Mouse (Mus musculus): Measurements from ENCODE around the gene Kmo.
A peak's percentile ranks its signal among the peaks of the same experiment; 100 is the strongest.

Gene Kmo

DNA sequence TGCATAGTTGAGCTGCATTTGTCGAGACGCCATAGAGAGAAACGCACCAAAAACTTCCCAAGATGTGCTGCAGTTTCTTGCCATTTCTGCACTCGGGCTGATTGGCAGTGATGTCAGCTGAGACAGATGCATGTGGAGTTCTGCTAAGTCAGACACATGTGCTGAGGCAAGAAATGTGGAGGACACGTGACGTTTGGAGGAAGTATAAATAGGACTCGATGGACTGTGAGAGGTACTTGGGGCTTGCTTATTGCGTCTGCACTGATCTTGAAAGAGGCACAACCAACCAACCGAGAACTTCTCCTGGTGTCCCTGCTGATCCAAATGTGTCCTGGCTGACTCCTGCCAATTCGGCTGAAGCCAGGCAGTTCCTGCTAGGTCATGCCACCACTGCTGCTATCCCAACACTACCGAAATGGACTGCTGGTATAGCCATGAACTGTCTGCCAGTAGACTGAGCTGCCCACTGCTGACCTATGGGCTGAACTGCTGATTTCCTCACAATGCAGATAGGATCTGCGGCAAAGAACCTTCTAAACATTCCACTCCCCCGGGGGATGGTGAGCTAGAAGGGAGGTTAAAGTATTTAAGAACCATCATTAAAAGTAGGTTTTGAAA lies at the start of gene Kmo:
Kmo (plus strand) TSS at position 568 of the 618 bp plus-strand sequence.
- no peak for DNase-seq

DNA sequence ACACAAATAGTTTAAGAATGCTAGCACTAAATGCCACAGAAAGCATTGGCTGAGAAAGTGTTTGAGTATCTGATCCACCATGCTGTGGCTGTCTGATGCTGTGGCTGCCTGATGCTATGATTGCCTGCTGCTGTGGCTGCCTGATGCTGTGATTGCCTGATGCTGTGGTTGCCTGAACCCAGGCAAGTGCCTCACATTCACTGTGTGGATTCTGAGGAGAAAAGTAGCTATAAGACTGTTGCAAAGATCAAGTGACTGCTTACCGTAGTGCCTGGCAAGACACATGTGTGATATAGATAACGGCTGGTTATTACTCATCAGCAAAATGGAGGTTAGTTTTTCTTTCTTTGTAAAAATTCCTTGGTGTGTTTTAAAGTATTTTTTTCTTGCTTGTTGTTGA lies 46.1 kb upstream of the Kmo start:
- no peak for DNase-seq

DNA sequence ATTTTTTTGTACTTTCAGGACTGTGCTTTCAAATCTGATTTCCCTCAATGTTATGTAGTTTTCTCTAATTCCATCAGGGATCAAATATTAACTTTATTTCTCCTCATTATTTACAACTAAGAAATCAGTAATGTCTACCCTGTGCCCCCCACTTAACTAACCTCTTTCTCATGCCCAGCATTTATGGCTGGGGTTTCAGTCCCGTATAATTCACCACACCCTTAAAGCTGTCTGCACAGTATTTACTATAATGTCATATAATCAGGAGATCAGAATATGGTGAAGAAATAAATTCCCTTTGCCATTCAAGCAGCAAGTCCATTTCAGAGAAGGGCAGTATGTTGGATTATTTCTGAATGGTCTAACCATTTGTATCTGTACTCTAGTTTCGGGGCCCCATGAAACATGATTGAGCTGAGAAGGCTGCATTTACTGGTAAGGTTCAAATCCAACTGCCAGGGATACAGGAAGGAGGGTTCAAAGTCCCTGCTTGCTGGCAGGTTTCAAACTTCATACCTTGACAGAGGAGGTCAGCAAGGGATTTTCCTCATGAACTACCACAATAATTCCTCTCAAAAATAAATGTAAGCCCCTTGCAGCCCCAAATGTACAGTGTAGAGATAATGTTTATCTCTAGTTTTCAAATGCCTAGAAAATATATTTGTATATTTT lies 41.6 kb upstream of the Kmo start:
- DNase-seq: no peak

DNA sequence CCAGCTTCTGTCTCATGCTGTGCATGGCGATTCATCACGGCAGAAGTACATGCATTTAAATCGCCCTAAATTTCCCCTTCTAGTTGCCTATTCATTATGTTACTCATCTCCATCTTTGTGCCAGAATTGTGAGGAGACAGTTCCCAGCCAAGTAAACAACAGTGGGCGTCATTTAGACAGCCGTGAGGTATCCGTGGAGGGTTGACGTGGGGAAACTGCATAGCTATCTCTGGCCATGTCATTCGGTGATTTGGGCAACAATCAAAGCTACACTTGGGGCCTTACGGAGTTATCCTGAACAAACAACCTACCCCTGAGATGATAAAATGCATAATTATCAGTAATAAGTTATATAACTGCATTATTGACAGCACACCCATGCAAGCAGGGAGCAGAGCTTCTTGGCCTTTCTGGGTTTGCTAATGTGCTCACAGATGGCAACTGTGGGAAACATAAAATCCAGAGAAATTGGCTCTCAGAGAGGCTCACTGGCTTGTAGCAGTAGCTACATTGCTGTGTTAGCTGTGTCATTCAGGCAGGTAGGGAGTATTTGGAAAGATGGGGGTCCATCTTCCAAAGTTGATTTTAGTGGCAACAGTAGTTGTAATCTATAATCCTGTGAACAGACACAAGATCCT lies 40.5 kb upstream of the Kmo start:
- DNase-seq: no peak

DNA sequence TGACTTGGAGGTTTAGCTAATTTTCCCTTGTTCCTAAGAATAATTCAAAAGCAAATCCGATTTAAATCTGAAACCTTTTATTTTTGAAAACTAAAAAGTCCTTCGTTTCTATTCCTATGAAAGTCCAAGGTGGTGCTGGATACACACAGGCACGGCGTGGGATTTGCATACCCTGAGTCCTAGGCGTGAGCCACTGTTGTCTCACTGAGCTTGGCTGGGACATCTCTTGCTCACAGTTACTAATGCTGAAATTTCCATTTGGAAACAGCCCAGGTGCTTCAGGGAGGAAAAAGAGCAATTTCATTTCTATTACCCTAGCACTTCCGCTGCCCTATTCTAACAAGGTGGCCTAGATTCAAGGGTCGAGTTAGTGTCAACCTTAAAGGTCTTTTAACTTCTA lies 39.8 kb upstream of the Kmo start:
- no peak for DNase-seq

DNA sequence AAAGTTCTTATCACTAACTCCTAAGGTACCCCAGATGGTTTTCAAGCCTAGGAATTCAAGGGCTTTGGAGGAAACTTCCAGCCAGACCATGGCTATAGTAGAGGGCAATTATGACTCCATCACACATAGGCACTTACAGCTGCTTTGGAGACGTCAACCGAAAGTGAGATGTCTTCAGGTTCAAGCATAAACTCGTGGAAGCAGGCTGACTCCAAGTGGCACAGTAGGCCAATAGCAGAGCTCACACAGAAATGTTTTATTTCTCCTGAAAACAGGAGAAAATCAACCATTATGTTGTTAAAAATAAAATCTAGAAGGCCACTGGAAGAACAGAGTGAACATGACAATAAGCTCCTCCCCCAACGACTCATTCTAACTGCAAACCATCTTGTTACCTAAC lies 37.4 kb upstream of the Kmo start:
- DNase-seq: no peak

DNA sequence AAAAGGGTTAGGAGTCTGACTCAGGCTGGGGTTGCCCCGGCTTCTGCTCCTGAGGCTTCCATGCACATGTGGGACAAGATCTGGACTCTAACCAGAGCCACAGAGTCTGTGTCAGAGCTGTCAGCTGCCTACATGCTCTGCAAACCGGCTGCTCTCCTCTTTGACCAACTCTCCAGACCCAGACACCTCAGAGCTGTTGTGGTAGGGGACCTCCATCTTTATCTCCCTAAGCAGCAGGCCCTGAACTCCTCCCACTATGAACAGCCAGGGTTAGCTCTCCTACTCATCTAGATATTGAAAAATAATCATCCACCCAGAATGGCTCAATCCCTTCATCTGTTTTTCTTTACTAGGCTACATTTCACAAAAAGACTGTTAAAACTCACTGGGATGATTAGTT lies 34.9 kb upstream of the Kmo start:
- DNase-seq: no peak

DNA sequence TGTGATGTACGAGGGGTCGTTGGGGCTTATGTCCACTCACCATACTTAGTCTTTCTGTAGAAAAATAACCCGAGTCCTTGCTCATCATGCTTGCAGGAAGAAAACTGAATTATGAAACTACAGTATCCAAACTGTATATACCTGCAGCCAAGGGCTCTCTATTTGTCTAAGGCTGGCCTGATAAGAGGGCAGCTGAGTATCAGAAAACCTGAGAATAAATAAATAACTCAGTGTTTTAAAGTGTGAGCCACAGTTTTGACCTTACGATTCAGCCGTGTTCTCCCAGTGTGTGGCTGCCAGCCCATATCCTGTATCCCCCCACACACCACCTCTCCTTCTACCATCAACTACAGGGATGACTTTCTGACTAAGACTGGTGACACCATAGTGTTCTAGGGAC lies 33.5 kb upstream of the Kmo start:
- DNase-seq: no peak

DNA sequence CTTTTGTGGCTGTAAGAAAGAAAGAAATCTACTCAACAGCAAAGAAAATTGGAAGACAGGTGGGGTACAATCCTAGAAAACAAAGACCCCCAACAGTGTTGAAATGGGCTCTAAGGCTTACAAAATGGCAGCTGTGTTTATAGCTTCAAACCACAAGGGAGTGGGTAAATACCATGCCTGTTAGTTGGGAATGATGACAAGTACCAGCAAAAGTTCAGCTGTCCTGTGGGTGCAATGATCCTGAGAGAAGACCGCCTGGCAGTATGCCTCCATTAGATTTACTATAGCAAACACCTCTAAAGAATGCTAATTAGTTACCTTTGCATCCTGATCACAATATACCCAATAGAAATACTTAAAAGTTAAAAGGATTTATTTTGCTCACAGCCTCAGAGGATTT lies 27.3 kb upstream of the Kmo start:
- no peak for DNase-seq

DNA sequence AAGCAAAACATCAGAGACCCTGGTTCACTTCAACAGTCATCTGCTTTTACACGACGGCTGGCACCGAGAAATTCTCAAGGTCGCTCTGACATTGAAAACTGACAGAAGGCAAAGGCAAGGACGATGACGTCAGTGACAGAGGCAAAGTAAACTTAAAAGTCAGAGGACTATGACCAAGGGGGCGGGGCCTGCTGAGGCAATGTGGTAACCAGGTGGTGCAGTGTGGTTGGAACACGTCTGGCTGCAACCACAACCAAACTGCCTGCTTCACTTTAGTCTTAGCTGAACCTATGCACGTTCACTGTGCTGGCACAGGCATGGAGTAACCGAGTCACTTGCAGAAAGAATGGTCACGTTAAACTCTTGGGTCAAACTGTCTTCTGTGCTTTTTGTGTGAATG lies 17.9 kb upstream of the Kmo start:
- peak; percentile 9 for DNase-seq

DNA sequence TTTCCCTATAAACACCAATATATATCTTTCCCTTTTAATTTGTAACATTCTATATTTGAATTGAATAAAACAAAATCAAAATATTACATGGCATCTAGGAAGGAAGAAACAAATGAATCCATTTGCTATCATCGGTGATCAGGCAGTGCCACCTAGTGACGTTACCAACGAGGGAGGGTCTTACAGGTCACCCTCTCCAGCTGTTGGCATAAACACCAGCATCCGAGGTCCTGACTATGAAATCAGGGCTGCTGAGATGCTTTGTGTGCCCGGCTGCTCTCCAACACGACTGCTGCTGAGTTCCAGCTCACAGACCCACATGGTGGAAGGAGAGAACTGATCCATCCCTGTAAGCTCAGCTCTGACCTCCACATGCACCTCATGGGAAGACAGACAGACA lies 16.8 kb upstream of the Kmo start:
- DNase-seq: peak; percentile 20

DNA sequence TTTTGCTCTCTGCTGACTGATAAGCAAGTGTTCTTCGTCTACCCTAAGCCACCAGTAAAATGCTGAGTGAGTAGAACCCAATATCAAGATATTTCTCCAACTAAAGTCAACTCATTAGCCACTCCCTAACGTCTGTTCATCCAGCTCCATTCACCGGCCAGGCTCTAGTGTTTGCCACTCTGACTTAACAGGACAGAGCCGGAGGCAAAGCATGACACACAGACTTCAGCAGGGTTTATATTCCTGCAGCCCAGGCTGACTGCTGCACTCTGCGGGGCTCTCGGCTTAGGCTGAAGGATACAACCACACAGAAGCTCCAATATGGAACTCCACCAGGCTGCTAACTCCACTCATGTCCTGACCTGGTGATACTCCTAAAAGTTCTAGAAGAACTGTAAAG lies 12.9 kb upstream of the Kmo start:
- DNase-seq: no peak

DNA sequence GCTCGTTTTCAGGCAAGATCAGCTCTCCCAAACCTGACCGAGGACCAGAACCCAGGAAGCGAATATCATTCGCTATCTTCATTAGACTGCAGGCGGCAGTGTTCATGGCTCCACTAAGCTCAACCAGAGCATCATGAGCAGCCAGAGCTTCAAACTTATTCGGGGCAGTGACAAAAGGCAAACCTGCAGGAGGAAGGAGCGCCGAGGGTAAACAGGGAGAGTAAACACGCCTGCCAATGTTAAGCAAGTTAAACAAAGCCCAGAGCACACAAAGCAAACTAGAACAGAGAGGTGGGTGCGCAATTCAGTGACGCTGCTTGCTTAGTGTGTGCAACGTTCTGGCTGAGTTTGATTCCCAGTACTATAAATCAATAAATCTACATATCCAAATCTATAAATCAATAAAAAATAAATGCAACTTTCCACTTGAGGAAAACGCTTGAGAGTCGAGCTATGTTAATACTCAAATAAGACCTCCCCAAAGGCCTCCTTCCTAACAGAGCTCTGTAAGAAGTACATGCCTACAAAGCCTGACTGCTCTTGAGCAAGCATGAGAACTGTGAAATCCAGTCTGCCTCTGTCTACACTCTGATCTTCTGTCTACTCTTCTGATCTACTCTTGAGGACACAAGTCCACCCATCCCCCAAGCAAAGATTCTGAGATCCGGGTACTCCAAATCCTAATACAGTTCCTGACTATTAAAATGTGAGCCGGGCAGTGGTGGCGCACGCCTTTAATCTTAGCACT lies 12.2 kb upstream of the Kmo start:
- DNase-seq: no peak

DNA sequence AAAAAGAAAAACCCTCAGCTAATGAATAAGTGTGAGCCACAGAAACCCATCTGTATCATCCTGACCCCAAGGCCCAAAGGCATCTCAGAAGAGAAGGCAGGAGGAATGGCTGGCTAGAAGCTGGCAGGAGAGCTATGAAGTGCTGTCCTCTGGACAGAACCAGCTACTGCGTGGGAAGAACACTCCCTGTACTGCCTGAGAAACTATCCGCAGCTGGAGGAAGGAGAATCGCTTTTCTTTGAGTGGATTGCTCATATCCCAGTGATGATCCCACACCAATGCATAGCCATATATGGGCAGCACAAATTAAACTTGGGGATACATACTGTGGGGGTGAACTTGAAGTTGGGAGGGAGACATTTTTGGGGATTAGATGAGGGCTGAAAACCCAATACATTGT lies 11.5 kb upstream of the Kmo start:
- DNase-seq: no peak

DNA sequence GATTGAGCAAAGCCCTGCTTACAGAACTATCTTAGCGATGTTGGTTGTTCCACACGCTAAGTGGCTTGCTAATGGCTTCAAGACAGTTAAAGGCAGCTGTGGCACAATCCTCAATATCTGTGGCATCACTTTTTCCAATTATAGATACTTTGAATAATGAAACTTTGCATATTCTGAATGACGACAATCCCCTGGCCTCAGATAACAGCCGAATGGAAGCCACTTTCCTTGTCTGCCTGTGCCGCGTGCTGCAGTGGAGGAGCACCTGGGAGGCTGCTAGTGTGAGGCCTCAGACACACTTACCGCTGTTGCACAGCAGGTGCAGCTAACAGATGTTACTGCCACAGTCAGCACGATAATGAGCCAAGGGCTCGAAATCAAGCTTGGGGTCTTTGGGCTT lies 5.2 kb upstream of the Kmo start:
- no peak for DNase-seq

DNA sequence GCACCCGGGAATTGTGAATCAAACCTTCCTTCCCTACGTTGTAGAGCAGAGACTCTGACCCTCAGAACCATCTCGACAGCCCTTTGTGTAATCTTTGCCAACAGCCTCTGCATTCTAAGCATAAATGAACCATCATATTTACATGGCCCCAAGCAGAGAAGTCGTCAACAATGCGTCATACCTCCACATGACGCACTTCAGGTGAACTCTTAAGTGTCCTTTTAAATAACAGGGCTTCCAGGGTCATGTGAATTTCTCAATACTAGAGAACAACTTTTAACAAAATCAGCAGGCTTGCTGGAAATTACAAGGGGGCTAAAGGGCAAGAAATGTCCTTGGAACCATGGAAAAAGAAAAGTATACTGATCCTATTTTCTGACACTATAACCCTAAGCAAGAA lies 3.5 kb downstream of the Kmo start:
- DNase-seq: no peak

DNA sequence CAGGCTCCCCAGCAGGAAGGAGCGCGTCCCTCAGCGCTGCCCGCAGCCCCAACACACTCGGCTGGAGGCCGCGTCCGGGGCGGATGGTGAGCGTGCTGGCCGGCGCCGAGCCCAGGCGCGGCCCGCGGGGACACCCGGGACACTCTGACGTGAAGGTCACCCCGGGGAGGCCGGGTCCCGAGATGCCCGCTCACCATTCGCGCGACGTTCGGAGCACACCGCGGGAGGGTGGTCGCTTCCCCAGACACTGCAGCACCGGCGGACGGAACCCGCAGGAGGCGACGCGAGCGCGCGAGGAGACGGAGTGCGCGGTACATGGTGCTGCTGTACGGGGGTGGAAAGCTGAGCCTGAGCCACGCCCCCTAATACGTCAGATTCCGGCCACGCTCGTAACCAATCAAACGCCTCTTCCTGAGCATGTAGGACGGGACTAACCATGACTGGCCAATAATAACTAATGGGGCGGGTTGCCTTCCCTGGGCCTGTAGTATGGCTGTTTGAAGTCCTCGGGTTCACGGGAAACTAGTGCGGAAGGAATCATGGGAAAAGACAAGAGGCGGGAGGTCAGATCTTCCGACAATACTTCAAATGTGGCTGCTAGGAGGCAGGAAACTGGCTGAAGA lies 5.2 kb downstream of the Kmo start, which contains the start of gene Fh1:
Fh1 (minus strand) TSS at position 379 of the 623 bp plus-strand sequence.
- DNase-seq: peak; percentile 97

DNA sequence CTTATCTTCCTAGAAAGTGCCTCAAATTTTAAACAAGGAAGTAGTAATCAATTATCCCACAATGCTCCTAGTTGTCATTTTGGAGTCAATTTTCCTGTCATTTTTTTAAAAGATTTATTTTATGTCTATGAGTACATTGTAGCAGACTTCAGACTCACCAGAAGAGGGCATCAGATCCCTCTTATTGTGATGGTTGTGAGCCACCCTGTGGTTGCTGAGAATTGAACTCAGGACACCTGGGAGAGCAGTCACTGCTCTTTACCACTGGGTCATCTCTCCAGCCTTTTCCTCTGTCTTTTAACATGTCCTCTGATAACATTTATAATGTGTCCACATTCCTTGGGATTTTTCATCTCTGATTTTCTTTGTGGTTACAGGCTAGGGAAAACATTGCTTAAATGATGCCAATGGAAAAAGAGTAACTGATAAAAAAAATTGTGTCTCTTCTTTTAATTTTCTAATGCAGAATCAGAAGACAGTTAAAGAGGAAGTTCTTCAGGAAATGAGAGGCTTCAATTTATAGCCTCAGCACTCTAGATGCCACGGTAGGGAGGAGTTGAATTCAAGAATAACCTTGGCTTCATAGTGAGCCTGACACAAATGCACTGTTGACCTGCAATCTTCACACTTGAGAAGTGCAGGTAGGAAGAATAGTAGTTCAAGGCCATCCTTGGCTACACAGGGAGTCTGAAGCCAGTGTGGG lies 6.0 kb downstream of the Kmo start:
- peak; percentile 19 for DNase-seq

DNA sequence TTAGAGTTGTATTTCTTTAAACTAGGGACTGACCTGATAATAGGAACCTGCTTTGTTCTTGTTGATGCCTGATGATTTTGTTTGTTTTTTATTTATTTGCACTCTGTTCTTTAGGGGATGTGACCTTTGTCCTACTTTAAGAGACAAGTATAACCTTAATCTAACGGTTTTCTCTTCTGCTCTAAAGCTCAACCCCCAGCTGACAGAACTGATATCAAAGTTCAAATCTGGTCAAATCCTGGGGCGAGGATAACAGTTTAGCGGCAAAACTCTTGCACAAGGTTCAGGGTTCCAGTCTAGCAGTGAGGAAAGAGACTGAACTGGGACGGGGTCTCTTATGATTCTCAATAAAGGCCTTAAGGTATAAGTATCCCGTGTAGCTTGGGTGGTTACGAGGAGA lies 9.1 kb downstream of the Kmo start:
- no peak for DNase-seq

DNA sequence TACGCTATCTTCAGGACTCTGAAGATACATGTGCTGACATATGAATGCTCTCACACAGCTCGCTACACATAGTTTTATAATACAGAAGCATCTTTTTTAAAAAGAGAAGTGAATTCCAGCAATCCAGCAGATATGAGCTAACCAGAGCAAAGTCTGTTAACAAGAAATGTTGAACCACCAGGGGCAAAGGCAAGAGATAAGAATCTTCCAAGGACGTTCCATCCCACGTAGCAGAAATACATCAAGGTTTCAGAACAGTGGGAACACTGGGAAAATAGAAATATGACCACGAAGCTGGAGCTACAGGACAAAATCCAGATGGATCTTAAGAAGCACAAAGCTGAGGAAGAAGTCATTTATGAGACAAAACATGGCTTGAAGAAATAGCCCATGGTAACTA lies 10.2 kb downstream of the Kmo start:
- DNase-seq: no peak

DNA sequence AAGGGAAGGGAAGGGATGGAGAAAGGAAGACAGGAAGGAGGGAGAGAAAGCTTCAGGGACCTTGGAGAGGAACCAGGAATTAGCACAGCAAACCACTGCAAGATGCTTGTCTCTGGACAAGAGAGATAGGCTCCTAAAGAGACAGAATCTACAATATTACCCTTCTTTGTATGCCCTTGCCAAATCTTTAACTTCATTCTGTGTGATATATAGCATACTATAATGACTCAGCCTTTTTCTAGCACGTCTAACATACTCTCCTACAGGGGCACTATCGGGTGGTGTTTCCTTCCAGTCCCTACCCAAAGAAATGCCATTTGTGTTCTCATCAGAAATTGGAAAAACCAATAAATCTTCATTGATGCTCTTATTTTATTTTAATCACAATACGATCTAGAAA lies 10.9 kb downstream of the Kmo start:
- DNase-seq: no peak

DNA sequence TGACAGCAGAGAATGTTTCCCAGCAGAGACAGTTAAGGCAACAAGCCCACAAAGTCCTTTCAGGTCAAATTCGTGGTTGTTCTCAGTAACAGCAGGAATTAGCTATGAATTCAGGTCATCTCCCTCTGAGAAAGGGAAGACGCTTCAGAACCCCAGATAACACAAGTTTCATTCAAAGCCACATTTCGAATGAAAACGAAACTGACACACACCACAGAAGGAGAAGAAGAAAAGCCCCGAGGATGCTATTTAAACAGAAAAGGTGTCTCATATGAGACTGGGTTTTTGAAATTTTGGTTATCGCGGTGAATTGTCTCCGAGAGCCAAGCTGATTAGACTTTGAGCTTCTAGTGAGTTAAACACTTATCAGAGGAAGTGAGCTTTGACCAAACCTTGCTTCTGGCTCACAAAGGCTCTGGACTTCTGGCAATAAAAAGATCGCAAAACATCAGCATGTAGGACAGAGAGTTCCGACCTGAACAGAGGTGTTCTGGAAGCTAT lies 11.6 kb downstream of the Kmo start:
- no peak for DNase-seq

DNA sequence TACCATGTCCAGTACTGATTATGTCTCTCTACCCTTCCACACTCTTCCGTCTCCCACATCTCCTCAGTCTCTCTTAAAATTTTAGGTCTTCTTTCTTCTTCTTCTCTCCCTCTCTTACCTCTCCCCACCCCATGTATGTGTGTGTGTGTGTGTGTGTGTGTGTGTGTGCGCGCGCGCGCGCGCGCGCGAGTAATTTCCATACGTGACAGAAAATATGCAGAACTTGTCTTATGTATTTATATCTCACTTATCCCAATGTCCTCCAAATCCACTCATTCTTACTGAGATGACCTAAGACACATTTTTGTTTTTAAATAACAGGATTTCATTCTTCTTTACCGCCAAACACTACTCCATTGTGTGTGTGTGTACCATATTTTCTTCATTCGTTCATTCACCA lies 12.3 kb downstream of the Kmo start:
- no peak for DNase-seq

Data from kidney, postnatal 10 days (tissue).